Mouse (Mus musculus) myocyte (in vitro differentiated cells): Measurements from ENCODE around the gene 1700025G04Rik.

Source experiments
- POLR2A ChIP-seq: IDR thresholded peaks from one replicate; pipeline ENCODE4 v1.6.1; 2011; ENCODE audit warnings: low read depth, mild to moderate bottlenecking, control low read depth, moderate library complexity; ENCODE audit not compliant: insufficient read length
- REST ChIP-seq: IDR thresholded peaks from one replicate; pipeline ENCODE4 v1.6.1; 2011; ENCODE audit warnings: mild to moderate bottlenecking, control low read depth, moderate library complexity; ENCODE audit not compliant: insufficient read depth, insufficient read length

DNA sequence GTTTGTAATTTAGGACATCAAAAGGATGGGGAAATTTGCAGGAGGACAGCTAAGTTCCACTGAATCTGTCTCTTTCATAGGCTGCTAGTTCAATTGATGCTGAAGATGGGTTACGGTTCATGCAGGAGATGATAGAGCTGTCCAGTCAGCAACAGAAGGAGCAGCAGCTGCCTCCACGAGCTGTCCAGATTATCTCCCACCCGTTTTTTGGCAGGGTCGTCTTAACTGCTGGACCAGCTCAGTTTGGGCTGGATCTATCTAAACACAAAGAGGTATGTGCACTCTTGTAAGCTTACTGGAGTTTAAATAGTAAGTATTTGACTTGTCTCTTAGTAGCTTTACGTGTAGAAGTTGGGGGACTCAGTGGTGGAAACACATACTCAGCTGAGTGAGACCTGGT lies 282.6 kb downstream of the 1700025G04Rik start:
- TF ChIP-seq REST, result no peak
- no peak for TF ChIP-seq POLR2A
